Mouse (Mus musculus) kidney, adult 10 weeks (tissue): ENCODE data around the gene Olfr1505. TPM values are rescaled to one million over a fixed set of nuclear protein-coding genes. Genes with fewer than 3 reads are reported as not detected.

Experiments
- polyA plus RNA-seq: library from polyadenylated mRNA; stranded (reverse); fragments of 350-450 nt; fragmentation: Illumina TruSeq; extraction: RNeasy Lipid Tissue Mini Kit (QIAGEN cat#74804); gene quantifications from one replicate; pipeline ENCODE4 v1.2.3, GENCODE M21; 2014; ENCODE audit warnings: low read depth, low replicate concordance

The Olfr1505 gene
- not detected for polyA plus RNA-seq

DNA sequence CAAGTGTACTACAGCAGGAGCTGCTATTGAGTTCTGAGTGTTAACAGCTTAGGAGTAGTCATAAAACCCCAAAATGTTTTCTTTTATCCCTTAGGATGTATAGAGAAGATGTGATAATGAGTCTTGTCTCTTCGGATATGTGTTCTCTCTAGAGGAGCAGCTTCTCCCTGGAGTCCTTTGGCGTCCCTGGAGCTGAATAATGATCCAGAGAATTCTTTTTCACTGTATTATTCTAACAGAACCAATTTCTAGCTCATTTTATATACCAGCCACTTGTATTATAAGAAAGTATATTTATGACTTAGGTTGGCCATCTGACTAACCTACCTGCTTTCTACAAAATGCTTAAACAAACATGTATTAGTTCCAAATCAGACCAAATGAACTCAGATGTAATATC, at the start of gene Olfr1505:
TSS of gene Olfr1505 (plus strand) at position 301 of the 400 bp plus-strand sequence.

DNA sequence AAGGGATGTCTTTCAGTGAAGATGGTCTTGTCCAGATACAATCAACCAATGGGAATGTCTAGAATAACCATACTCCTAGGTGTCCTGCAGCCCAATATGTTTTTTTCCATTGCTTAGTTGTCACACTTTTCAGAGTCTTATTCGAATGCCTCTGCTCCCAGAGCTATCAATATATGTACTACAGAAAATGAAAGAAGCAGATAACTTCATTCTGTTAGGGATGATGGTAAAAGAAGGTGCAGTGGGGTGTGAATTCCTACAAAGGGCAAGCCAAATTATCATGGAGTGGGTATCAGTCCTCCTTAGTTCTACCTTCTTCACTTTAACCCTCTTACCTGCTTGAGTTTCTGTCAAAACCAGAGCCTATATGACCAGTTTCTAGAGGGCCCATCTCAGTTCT, 15.5 kb upstream of the Olfr1505 start, which contains the start of gene Olfr1504:
TSS of gene Olfr1504 (minus strand) at position 101 of the 400 bp plus-strand sequence.

Other genes starting within 250 kb of the Olfr1505 start
- not detected for gene Olfr1491, start 216.3 kb upstream of the Olfr1505 start, polyA plus RNA-seq
- not detected for gene Olfr1493-ps1, start 190.3 kb upstream of the Olfr1505 start, polyA plus RNA-seq
- gene Olfr1494, start 173.8 kb upstream of the Olfr1505 start, polyA plus RNA-seq: not detected
- gene Olfr1495, start 148.9 kb upstream of the Olfr1505 start, polyA plus RNA-seq: not detected
- not detected for gene Olfr1496, start 135.7 kb upstream of the Olfr1505 start, polyA plus RNA-seq
- not detected for gene Olfr1497, start 115.3 kb upstream of the Olfr1505 start, polyA plus RNA-seq
- gene Olfr1499, start 94.1 kb upstream of the Olfr1505 start, polyA plus RNA-seq: not detected
- gene Olfr1500, start 83.0 kb upstream of the Olfr1505 start, polyA plus RNA-seq: not detected
- gene Olfr1501, start 62.8 kb upstream of the Olfr1505 start, polyA plus RNA-seq: not detected
- gene Olfr1502, start 51.7 kb upstream of the Olfr1505 start, polyA plus RNA-seq: not detected
- not detected for gene Olfr1504, start 15.6 kb upstream of the Olfr1505 start, polyA plus RNA-seq